In the genomic region with DNA sequence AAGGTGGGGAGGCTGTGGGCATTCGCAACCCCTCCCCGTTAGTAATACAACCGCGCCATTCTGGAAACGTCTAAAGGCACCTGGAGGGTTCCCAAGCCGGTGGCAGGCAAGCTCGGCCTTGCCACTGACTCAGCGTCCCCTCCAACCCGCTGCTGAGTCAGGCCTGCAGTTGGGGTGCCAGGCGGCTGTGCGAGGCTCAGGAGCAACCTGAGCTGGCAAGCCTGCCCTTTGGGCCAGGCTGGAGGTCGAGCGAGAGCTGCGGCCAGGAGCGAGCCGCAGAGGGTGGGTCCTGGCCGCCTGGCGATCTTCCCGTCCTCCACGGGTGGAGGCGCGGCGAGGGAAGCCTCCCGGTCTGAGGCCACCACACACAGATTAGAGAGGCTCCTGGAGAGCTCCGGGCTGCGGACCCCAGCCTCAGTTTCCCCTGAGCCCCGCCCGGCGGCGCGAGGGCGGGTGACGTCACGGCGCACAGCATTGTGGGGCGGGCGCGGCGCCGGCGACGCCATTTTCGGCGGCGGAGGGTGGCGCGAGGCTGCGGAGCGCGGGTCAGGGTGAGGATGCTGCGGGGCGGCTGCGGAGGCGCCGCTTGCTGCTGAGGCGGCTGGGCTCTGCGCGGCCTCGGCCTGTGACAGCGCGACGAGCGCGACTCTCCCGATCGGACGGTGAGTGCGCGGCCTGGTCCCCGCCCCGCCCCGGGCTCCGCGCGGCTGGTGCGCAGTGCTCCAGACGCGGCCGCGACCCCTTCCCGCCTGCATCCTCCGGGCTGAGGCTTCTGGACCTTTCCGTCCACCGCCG, we compare ENCODE assay signal across 7 mouse cellular contexts. TPM values are rescaled to one million over a fixed set of nuclear protein-coding genes. Genes with fewer than 3 reads are reported as not detected.
DNase-seq lines count a peak whose midpoint lies in the region; ATAC-seq lines count a peak whose summit lies in the region.

TSS of gene Klc1 (plus strand) at position 469 of the 795 bp plus-strand sequence.

- H3K36me3 ChIP-seq in embryonic facial prominence, embryonic 10.5 days (replicated peaks): peaks cover 19% of the 10 kb centered on the region
- H3K36me3 ChIP-seq in limb, embryonic 11.5 days (ENCODE audit: control insufficient read depth, insufficient read depth, low read length): no peaks in the 10 kb centered on the region; the same call in 1 of the 2 replicates
- peaks cover 13% of the 10 kb centered on the region for H3K36me3 ChIP-seq in midbrain, embryonic 13.5 days

- H3K4me1 ChIP-seq in embryonic facial prominence, embryonic 10.5 days: peaks cover 46% of the 10 kb centered on the region
- H3K4me1 ChIP-seq in limb, embryonic 11.5 days (ENCODE audit: control insufficient read depth, insufficient read depth, low read length): peaks cover 16% of the 10 kb centered on the region
- H3K4me1 ChIP-seq in midbrain, embryonic 13.5 days (replicated peaks): peaks cover 51% of the 10 kb centered on the region

- peak within 1 kb of the TSS; percentile 92 for H3K4me3 ChIP-seq in embryonic facial prominence, embryonic 10.5 days
- peak within 1 kb of the TSS; percentile 95 for H3K4me3 ChIP-seq in limb, embryonic 11.5 days (ENCODE audit: low read depth, low read length)
- peak within 1 kb of the TSS; percentile 99 for H3K4me3 ChIP-seq in midbrain, embryonic 13.5 days (replicated peaks)

- peak within 1 kb of the TSS; percentile 93 for H3K9ac ChIP-seq in limb, embryonic 11.5 days (ENCODE audit: low read length)
- H3K9ac ChIP-seq in midbrain, embryonic 13.5 days (replicated peaks): peak within 1 kb of the TSS; percentile 92

- H3K4me2 ChIP-seq in limb, embryonic 11.5 days (ENCODE audit: low read depth, severe bottlenecking): peak within 1 kb of the TSS; percentile 87
- H3K4me2 ChIP-seq in midbrain, embryonic 13.5 days (replicated peaks): peak within 1 kb of the TSS; percentile 98

- H3K9me3 ChIP-seq in embryonic facial prominence, embryonic 10.5 days: no peaks in the 10 kb centered on the region
- H3K9me3 ChIP-seq in limb, embryonic 11.5 days (ENCODE audit: control insufficient read depth, low read length): no peaks in the 10 kb centered on the region
- H3K9me3 ChIP-seq in midbrain, embryonic 13.5 days: no peaks in the 10 kb centered on the region

- H3K27ac ChIP-seq in embryonic facial prominence, embryonic 10.5 days (replicated peaks): peak within 1 kb of the TSS; percentile 95
- peak within 1 kb of the TSS; percentile 62 for H3K27ac ChIP-seq in limb, embryonic 11.5 days (replicated peaks; ENCODE audit: low read depth, low read length)
- H3K27ac ChIP-seq in midbrain, embryonic 13.5 days: peak within 1 kb of the TSS; percentile 97

- no peaks in the 10 kb centered on the region for H3K27me3 ChIP-seq in embryonic facial prominence, embryonic 10.5 days (replicated peaks; ENCODE audit: low read depth, poor library complexity, severe bottlenecking)
- no peaks in the 10 kb centered on the region for H3K27me3 ChIP-seq in limb, embryonic 11.5 days (ENCODE audit: control insufficient read depth, insufficient read depth, low read length)
- H3K27me3 ChIP-seq in midbrain, embryonic 13.5 days: no peaks in the 10 kb centered on the region

- peak; percentile 83 for DNase-seq in adrenal gland, postnatal 14 days
- DNase-seq in embryonic facial prominence, embryonic 10.5 days (ENCODE audit: low spot score): peak; percentile 85
- DNase-seq in kidney, adult 11 months: peak; percentile 56
- peak; percentile 84 for DNase-seq in limb, embryonic 11.5 days (ENCODE audit: low spot score)
- DNase-seq in spleen, adult 12 weeks (ENCODE audit: low spot score): peak; percentile 73

- ATAC-seq in granulocyte monocyte progenitor cell, adult 5-6 weeks (replicated peaks; ENCODE audit: poor library complexity, severe bottlenecking): peak; percentile 46
- peak; percentile 73 for ATAC-seq in limb, embryonic 11.5 days (ENCODE audit: insufficient number of reproducible peaks, low FRiP score, low TSS enrichment, low read depth)
- ATAC-seq in midbrain, embryonic 13.5 days: peak; percentile 84

- under 1% methylated on average over 85 of the region's 85 CpGs for WGBS in embryonic facial prominence, embryonic 10.5 days
- 1% methylated on average over 59 of the region's 85 CpGs for WGBS in limb, embryonic 11.5 days
- under 1% methylated on average over 82 of the region's 85 CpGs for WGBS in midbrain, embryonic 13.5 days

RNA-seq across cellular contexts. Expression of gene Klc1, which starts in this region (rescaled TPM):
- 99.9 and 115 TPM in 2 replicates for total RNA-seq in adrenal gland, postnatal 14 days (2021)
- 130 and 131 TPM in 2 replicates for polyA plus RNA-seq in embryonic facial prominence, embryonic 10.5 days (2016; fragmentation: Nextera tagmentation; extraction: Ambion mirVana)
- total RNA-seq in granulocyte monocyte progenitor cell, adult 5-6 weeks (2014; fragmentation: Nextera tagmentation): 45.3 and 48.2 TPM in 2 replicates
- 26.7 and 42.1 TPM in 2 replicates for total RNA-seq in granulocyte monocyte progenitor cell, adult 5-6 weeks (2017)
- polyA plus RNA-seq in limb, embryonic 11.5 days (2014; fragmentation: Nextera tagmentation; extraction: Ambion mirVana): 95.5 and 103 TPM in 2 replicates
- 545 and 546 TPM in 2 replicates for polyA plus RNA-seq in midbrain, embryonic 13.5 days (2015; fragmentation: Nextera tagmentation; extraction: Ambion mirVana)

Comparison
In these comparisons a context has a peak if more than half of its experiments do, and no peak if none do; other contexts are left out.
1. Peak in every context shown above with its lines: DNase-seq, ATAC-seq, H3K4me3 ChIP-seq and H3K27ac ChIP-seq.